Mouse (Mus musculus) small intestine, adult 2 months (tissue): ENCODE measurements around the gene Otop2.

Experiments used
- CTCF ChIP-seq: fragments of 200-500 bp; IDR thresholded peaks from 2 replicates; pipeline ENCODE4 v1.5.1; 2012; ENCODE audit warnings: low read depth, mild to moderate bottlenecking, control low read depth, inconsistent platforms, low read length, moderate library complexity, mixed read lengths; ENCODE audit not compliant: insufficient replicate concordance, insufficient read length; ENCODE audit errors: extremely low read depth
- POLR2A ChIP-seq: fragments of 200-500 bp; IDR thresholded peaks from 2 replicates; pipeline ENCODE4 v1.6.1; 2012; ENCODE audit warnings: low read depth, mild to moderate bottlenecking, control low read depth, inconsistent platforms, low read length, moderate library complexity

DNA sequence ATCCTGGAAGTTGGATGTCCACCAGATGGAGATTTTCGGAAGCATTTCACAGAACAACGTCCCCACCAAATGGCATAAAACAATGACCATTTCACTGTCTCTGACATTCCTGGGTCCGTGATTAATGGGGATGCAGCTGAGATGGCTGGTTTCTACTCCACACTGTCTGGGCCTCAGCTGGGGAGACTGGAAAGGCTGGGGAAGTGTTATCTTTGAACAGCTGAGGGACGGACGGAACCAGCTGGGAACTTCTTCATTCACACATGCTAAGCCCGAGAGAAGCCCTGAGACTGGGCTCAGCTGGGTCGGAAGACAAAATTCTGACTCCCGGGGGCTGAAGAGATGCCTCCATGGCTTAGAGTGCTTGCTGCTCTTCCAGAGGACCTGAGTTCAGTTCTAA lies 64.4 kb downstream of the Otop2 start:
- no peak for TF ChIP-seq POLR2A
- no peak for TF ChIP-seq CTCF
